Mouse (Mus musculus) spleen, adult 2 months (tissue): ENCODE measurements around the gene Dmac2. TPM values are rescaled to one million over a fixed set of nuclear protein-coding genes. Genes with fewer than 3 reads are reported as not detected.

ENCODE experiments used
- DNase-seq, 2 experiments: peaks; one replicate each; pipeline versions ENCODE4 v3.0.0 to v3.0.0-alpha.2; 2012 to 2021; ENCODE audit warnings: low spot score in 2 of 2, low read depth in 1 of 2
- H3K27ac ChIP-seq: fragments of 200-500 bp; 2 replicates; pipeline ENCODE4 v1.5.1; 2012; ENCODE audit warnings: low read length, inconsistent platforms; ENCODE audit not compliant: insufficient read depth
- H3K27me3 ChIP-seq: fragments of 200-500 bp; 2 replicates; pipeline ENCODE4 v1.6.1; 2012; ENCODE audit warnings: mild to moderate bottlenecking, moderate library complexity, low read length, inconsistent platforms; ENCODE audit not compliant: control insufficient read depth, insufficient read depth
- H3K36me3 ChIP-seq: fragments of 200-500 bp; 2 replicates; pipeline ENCODE4 v1.6.1; 2012; ENCODE audit warnings: mild to moderate bottlenecking, low read length, inconsistent platforms; ENCODE audit not compliant: control insufficient read depth, insufficient read depth
- H3K4me1 ChIP-seq: fragments of 200-500 bp; 2 replicates; pipeline ENCODE4 v1.6.1; 2011; ENCODE audit warnings: inconsistent platforms; ENCODE audit not compliant: control insufficient read depth, insufficient read depth, insufficient read length
- H3K4me3 ChIP-seq: fragments of 200-500 bp; 2 replicates; pipeline ENCODE4 v1.5.1; 2011; ENCODE audit warnings: mild to moderate bottlenecking, inconsistent platforms; ENCODE audit not compliant: insufficient read depth, insufficient read length; ENCODE audit errors: extremely low read depth
- CTCF ChIP-seq: fragments of 200-500 bp; IDR thresholded peaks from 2 replicates; pipeline ENCODE4 v1.5.1; 2011; ENCODE audit warnings: mild to moderate bottlenecking, inconsistent platforms; ENCODE audit not compliant: insufficient read depth, insufficient read length, insufficient replicate concordance; ENCODE audit errors: extremely low read depth
- POLR2A ChIP-seq: fragments of 200-500 bp; IDR thresholded peaks from 2 replicates; pipeline ENCODE4 v1.6.1; 2011; ENCODE audit warnings: low read depth, low read length, inconsistent platforms
- WGBS: fragments of 180-500 bp; shearing (Covaris S2); methylation state at CpG from one replicate; pipeline ENCODE4 v1.1.7; 2018; 5-methylcytosine and 5-hydroxymethylcytosine counted together
- polyA plus RNA-seq: library from polyadenylated mRNA; depleted of rRNA; stranded (reverse); fragments of >200 nt; gene quantifications from 2 replicates; pipeline ENCODE4 v1.2.3, GENCODE M21; 2012

Dmac2 gene
- polyA plus RNA-seq, 1 experiment = 74.7 TPM

DNA sequence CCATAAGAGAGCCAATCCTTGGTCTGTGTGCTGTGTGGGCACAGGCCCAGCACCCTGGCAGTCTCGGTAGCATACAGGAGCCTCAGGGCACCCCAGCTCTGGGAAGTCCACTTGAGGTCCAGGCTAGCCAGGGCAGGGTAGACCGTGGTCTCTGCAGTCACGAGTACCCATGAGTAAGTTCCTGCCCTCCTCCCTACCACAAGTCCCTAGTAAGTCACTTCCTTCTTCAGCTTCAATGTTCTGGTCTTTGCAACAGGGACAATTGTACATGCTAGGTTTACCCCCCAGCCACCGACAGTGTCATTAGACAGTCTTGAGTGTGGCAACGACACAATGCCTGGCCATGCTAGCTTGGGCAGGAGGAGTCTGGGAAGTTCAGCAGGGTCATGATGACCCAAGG lies 13.5 kb downstream of the Dmac2 start:
- 8% methylated on average over 5 of the region's 5 CpGs for WGBS
- peaks cover 53% of the 10 kb centered on the region for H3K4me1 ChIP-seq
- no peak for DNase-seq
- H3K4me3 ChIP-seq = no peak overlapping the region
- TF ChIP-seq CTCF (no peak), POLR2A (no peak)
- no peaks in the 10 kb centered on the region for H3K27me3 ChIP-seq
- peaks cover 23% of the 10 kb centered on the region for H3K36me3 ChIP-seq
- peak overlapping the region; percentile 86 for H3K27ac ChIP-seq

DNA sequence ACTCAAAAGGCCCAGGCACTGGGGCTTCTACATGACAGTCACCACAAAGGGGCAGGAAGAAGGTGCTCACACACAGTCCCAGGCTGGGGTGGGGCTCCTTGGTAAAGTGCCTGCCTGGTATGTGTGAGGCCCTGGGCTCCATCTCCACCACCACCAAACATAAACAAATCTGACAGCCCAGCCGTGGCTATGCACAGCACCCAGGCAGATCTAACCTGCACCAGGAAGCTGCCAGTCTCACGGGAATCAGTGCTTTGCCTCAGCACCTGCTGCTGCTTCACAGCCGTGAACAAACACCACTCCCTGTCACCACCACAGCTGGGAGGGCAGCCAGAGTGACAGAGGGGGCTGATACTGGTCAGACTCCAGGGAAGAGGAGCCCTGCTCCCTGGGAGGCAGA lies 17.2 kb downstream of the Dmac2 start:
- peak; percentile 72 to 84 for DNase-seq

DNA sequence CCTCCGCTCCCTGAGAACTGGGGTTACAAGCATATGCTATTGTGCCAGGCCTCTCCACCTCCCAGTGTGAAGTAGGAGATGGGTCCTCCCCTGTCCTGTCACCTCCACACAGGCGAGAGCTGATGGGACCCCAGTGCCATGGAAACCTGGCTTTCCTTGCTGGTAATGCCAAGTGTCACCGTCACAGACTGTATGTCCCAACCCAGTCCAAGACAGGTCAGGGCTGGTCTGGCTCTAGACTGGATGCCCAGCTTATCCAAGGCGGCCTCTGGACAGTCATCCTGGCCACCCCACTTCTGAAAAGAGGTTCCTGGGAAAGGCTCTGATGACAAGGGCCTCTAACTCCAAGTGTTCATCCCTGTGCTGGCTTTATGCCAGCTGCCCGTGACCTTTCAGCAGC lies 17.9 kb downstream of the Dmac2 start:
- no peak for TF ChIP-seq POLR2A
- no peak for TF ChIP-seq CTCF
- Histone ChIP-seq H3K36me3 (peaks cover 2% of the 10 kb centered on the region; the same call in 1 of the 2 replicates), H3K27ac (peak overlapping the region; percentile 94), H3K27me3 (no peaks in the 10 kb centered on the region), H3K4me1 (peaks cover 40% of the 10 kb centered on the region; the same call in 1 of the 2 replicates), H3K4me3 (no peak overlapping the region)
- WGBS = 84% methylated on average over 5 of the region's 5 CpGs
- no peak for DNase-seq

More for the DNA sequence above, 17.2 kb downstream of the Dmac2 start:
- H3K27ac ChIP-seq = peak overlapping the region; percentile 94
- H3K27me3 ChIP-seq = no peaks in the 10 kb centered on the region
- TF ChIP-seq POLR2A (no peak), CTCF (no peak)
- WGBS = 15% methylated on average over 3 of the region's 3 CpGs
- H3K4me1 ChIP-seq = peaks cover 41% of the 10 kb centered on the region; the same call in 1 of the 2 replicates
- no peak overlapping the region for H3K4me3 ChIP-seq
- peaks cover 6% of the 10 kb centered on the region; the same call in 1 of the 2 replicates for H3K36me3 ChIP-seq

DNA sequence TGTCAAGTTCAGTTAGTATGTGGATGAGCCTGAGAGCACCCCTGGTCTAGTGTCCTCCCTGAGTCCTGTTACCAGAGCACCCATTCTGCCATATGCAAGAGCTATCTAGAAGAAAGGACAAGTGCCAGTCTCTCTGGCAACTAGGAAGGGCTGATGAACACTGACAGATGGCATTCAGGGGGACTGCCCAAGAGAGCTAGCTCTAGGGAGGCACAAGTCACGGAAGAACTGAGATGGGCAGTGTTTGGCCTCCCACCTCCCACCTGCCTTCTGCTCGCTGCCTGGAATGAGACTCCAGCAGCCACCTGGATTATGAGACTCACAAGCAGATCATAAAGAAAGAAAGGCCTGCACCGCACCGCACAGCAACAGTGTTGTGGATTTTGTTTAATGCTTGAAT lies 20.5 kb downstream of the Dmac2 start:
- H3K27me3 ChIP-seq = no peaks in the 10 kb centered on the region
- DNase-seq = no peak

DNA sequence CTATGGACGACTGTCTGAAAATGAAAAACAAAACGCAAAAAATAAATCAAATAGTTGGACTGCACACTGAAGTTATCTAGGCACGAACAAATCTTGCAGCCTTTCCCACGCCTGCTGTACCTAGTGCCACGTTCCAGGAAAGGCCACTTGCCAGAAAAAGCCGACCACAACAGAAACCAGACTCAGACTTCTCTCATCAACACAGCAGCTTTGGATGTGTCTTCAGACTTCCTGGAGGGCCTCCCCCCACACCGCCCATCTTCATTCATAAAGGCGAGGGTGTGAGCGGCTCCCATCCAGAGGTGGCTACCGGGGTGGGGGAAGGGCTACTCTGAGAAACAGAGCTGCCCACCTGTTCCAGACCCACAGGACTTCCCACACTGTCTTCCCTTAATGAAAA lies 24.9 kb downstream of the Dmac2 start:
- H3K4me3 ChIP-seq = no peak overlapping the region
- TF ChIP-seq CTCF (no peak), POLR2A (no peak)
- no peaks in the 10 kb centered on the region for H3K27me3 ChIP-seq
- no peak for DNase-seq
- H3K36me3 ChIP-seq = peaks cover 2% of the 10 kb centered on the region; the same call in 1 of the 2 replicates
- 24% methylated on average over 10 of the region's 10 CpGs for WGBS
- H3K27ac ChIP-seq = no peak overlapping the region
- peaks cover 33% of the 10 kb centered on the region; the same call in 1 of the 2 replicates for H3K4me1 ChIP-seq

More for the DNA sequence above, 20.5 kb downstream of the Dmac2 start:
- 92% methylated on average over 4 of the region's 4 CpGs for WGBS
- TF ChIP-seq POLR2A (no peak), CTCF (no peak)
- H3K4me3 ChIP-seq = no peak overlapping the region
- H3K4me1 ChIP-seq = peaks cover 34% of the 10 kb centered on the region; the same call in 1 of the 2 replicates
- H3K36me3 ChIP-seq = peaks cover 2% of the 10 kb centered on the region; the same call in 1 of the 2 replicates
- H3K27ac ChIP-seq = no peak overlapping the region

DNA sequence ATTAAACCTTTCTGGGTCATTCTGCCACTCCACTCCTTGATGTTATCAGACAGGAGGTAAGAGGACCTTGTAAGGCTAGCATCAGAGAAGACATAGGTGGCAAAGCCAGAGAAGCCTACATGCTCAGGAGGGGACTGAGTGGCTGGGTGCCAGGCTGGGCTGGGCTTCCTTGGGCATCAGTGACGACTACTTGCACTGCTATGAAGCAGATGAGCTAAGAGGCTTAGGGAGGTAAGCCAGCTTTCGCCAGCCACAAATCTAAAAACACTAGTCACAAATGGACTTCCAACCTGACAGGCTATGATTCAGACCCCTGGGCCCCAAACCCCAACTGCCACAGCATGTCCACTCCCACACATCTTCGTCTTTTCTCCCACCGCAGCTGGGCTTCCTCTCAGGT lies 25.4 kb downstream of the Dmac2 start:
- Histone ChIP-seq H3K36me3 (peaks cover 2% of the 10 kb centered on the region; the same call in 1 of the 2 replicates), H3K4me3 (no peak overlapping the region), H3K27ac (no peak overlapping the region), H3K4me1 (peaks cover 36% of the 10 kb centered on the region; the same call in 1 of the 2 replicates), H3K27me3 (no peaks in the 10 kb centered on the region)
- no peak for DNase-seq
- WGBS = 36% methylated on average over 4 of the region's 4 CpGs
- TF ChIP-seq CTCF (no peak), POLR2A (no peak)

DNA sequence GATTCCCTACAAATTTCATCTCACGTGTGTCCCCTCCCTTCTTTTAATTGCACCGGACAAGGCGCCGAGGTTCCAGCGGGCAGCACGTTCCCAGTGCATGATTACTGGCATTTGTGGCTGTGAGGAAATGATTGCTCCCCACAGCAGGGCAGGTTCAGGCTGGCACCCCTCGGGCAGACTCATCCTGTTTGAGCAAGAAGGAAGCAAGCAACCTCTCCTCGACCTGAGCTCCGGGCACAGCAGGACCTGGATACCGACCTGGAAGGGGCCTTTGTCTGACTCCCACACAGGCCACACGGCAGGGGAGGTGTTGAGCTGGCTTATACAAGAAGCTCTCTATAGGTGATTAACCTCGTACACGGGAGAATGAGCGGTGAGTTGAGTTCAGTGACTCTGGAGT lies 25.9 kb downstream of the Dmac2 start:
- WGBS = 35% methylated on average over 14 of the region's 14 CpGs
- no peaks in the 10 kb centered on the region for H3K27me3 ChIP-seq
- H3K4me3 ChIP-seq = no peak overlapping the region
- peaks cover 2% of the 10 kb centered on the region; the same call in 1 of the 2 replicates for H3K36me3 ChIP-seq
- peaks cover 40% of the 10 kb centered on the region; the same call in 1 of the 2 replicates for H3K4me1 ChIP-seq
- no peak for DNase-seq
- H3K27ac ChIP-seq = no peak overlapping the region
- no peak for TF ChIP-seq POLR2A
- TF ChIP-seq CTCF = no peak
